Mouse (Mus musculus): Measurements from ENCODE around the gene Mrpl47. TPM values are rescaled to one million over a fixed set of nuclear protein-coding genes. Genes with fewer than 3 reads are reported as not detected.
A peak's percentile ranks its signal among the peaks of the same experiment; 100 is the strongest.
"Not testable (repeated sequence)": the region's sequence is repeated elsewhere in the genome, so short reads cannot be mapped to it uniquely, and the experiment has no call there.

Gene Mrpl47
- polyA plus RNA-seq, 1 experiment = 0.60 TPM

DNA sequence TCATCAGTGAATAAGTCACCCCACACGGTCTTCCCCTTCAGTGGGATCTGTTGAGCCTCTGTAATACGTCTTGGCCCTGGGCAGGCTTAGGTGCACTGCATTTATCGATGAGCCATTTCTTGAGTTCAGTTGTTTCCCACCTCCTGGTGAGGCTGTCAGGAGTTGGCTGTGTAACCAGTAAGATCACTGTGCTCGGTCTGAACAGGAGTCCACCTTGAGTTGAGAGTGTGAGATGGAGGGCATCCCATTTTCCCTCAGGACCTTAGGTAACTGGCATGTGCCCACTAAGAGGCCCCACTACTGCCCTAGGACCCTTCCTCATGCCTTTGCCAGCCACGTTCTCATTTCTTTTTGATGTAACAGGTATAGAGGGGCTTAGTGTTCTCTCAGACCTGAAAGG is 11.5 kb downstream of the Mrpl47 start:
- WGBS = 88% methylated on average over 5 of the region's 5 CpGs
- TF ChIP-seq CTCF (IDR thresholded peaks at IDR 0.05; ENCODE audit: extremely low read depth, insufficient read length, insufficient replicate concordance, low read depth, low read length) = no peak
- no peak for TF ChIP-seq POLR2A (IDR thresholded peaks at IDR 0.05; ENCODE audit: low read depth, low read length)

DNA sequence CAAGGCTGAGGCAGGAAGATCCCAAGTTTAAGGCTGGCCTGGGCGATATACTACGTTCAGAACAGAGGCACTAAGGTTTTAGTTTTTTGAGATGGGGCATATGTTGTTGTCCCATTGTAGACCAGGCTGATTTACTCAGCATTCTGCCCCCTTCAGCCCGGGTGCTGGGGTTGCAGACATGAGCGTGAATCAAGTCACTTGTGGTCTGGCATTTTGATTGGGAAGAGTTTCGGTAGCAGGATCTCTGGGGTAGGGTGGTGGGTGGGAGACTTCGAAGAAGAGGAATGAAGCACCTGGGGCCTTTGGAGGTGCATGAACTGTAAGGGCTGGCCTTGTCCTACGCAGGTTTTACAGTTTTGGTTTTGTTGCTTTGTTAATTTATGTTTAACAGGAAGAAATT is 13.2 kb downstream of the Mrpl47 start:
- no peak overlapping the region for H3K4me3 ChIP-seq (ENCODE audit: low read depth, low read length)
- no peaks in the 10 kb centered on the region for H3K4me1 ChIP-seq (ENCODE audit: control insufficient read depth, insufficient read depth, insufficient read length, low read length)
- peaks cover 66% of the 10 kb centered on the region for H3K36me3 ChIP-seq (ENCODE audit: control insufficient read depth, insufficient read depth, low read length)
- no peaks in the 10 kb centered on the region for H3K27me3 ChIP-seq (ENCODE audit: control insufficient read depth, insufficient read depth, low read length)
- no peak overlapping the region for H3K27ac ChIP-seq (ENCODE audit: insufficient read depth, low read depth, low read length)
- no peak for TF ChIP-seq CTCF (IDR thresholded peaks at IDR 0.05; ENCODE audit: extremely low read depth, insufficient read length, insufficient replicate concordance, low read depth, low read length)
- TF ChIP-seq POLR2A (IDR thresholded peaks at IDR 0.05; ENCODE audit: low read depth, low read length) = no peak
- 94% methylated on average over 7 of the region's 7 CpGs for whole genome bisulfite sequencing

More for the DNA sequence above, 11.5 kb downstream of the Mrpl47 start:
- Histone ChIP-seq H3K4me3 (ENCODE audit: low read depth, low read length) (no peak overlapping the region), H3K4me1 (ENCODE audit: control insufficient read depth, insufficient read depth, insufficient read length, low read length) (no peaks in the 10 kb centered on the region), H3K36me3 (ENCODE audit: control insufficient read depth, insufficient read depth, low read length) (peaks cover 71% of the 10 kb centered on the region), H3K27me3 (ENCODE audit: control insufficient read depth, insufficient read depth, low read length) (no peaks in the 10 kb centered on the region), H3K27ac (ENCODE audit: insufficient read depth, low read depth, low read length) (no peak overlapping the region)

DNA sequence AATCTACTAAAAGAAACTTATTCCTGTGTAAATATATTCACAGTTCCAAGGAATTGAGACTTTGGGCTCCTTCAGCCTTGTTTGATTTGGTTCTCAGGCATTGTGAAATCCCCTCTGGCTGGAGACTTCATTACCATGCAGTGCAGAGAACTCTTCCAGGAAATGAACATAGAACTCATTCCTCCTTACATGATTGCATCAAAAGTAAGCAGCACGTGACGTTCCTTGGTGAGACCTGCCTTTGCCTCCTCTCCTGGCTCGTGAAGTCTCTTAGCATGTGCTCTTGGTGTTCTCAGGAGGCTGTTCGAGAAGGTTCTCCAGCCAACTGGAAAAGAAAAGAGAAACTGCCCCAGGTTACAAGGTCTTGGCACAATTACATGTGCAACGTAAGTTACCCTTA is 19.1 kb downstream of the Mrpl47 start:
- Histone ChIP-seq H3K27ac (ENCODE audit: insufficient read depth, low read depth, low read length) (no peak overlapping the region), H3K4me1 (ENCODE audit: control insufficient read depth, insufficient read depth, insufficient read length, low read length) (no peaks in the 10 kb centered on the region), H3K36me3 (ENCODE audit: control insufficient read depth, insufficient read depth, low read length) (peaks cover 64% of the 10 kb centered on the region), H3K4me3 (ENCODE audit: low read depth, low read length) (no peak overlapping the region), H3K27me3 (ENCODE audit: control insufficient read depth, insufficient read depth, low read length) (no peaks in the 10 kb centered on the region)
- 90% methylated on average over 5 of the region's 5 CpGs for WGBS
- no peak for TF ChIP-seq POLR2A (IDR thresholded peaks at IDR 0.05; ENCODE audit: low read depth, low read length)
- TF ChIP-seq CTCF (IDR thresholded peaks at IDR 0.05; ENCODE audit: extremely low read depth, insufficient read length, insufficient replicate concordance, low read depth, low read length) = no peak

DNA sequence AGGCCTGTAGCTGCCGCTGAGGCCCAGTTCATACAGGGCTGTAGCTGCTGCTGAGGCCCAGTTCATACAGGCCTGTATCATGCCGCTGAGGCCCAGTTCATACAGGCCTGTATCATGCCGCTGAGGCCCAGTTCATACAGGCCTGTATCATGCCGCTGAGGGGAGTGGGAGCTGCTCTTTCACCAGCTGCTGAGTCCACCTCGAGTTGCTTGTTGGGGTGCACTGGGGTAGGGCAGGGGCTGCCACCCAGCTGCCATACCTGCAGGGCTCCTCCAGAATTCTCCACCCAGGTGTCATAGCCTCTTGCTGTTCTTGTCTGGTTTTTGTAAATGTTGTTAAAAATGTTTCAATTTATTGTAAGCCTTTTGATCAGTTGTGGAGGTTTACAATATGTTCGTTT is 20.0 kb downstream of the Mrpl47 start:
- 93% methylated on average over 6 of the region's 6 CpGs for WGBS

DNA sequence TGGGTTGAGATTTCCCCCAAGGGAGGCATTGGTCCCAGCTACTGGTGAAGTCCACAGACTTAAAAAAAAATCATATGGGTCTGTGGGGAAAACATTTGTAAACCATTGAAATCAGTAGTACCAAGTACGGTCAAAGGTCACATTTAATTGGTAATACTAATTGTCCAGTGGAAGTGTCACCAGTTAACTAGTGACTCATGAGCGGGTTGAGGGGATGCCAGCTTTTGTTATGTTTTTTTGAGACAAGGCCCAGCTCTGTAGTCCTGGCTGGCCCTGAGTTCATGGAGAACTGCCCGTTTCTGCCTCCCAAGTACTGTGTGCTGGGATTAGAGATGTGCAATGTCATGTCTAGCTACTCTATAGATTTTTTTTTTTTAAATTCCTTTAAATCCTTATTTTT is 23.7 kb downstream of the Mrpl47 start:
- peaks cover 52% of the 10 kb centered on the region for H3K36me3 ChIP-seq (ENCODE audit: control insufficient read depth, insufficient read depth, low read length)
- peaks cover 2% of the 10 kb centered on the region; the same call in 1 of the 2 replicates for H3K4me1 ChIP-seq (ENCODE audit: control insufficient read depth, insufficient read depth, insufficient read length, low read length)
- H3K27ac ChIP-seq (ENCODE audit: insufficient read depth, low read depth, low read length) = no peak overlapping the region
- TF ChIP-seq POLR2A (IDR thresholded peaks at IDR 0.05; ENCODE audit: low read depth, low read length) (no peak), CTCF (IDR thresholded peaks at IDR 0.05; ENCODE audit: extremely low read depth, insufficient read length, insufficient replicate concordance, low read depth, low read length) (no peak)
- no peaks in the 10 kb centered on the region for H3K27me3 ChIP-seq (ENCODE audit: control insufficient read depth, insufficient read depth, low read length)
- WGBS = 87% methylated on average over 3 of the region's 3 CpGs
- H3K4me3 ChIP-seq (ENCODE audit: low read depth, low read length) = no peak overlapping the region

More for the DNA sequence above, 20.0 kb downstream of the Mrpl47 start:
- H3K36me3 ChIP-seq (ENCODE audit: control insufficient read depth, insufficient read depth, low read length) = peaks cover 68% of the 10 kb centered on the region
- not testable (repeated sequence) for H3K27me3 ChIP-seq (ENCODE audit: control insufficient read depth, insufficient read depth, low read length); H3K4me1 ChIP-seq (ENCODE audit: control insufficient read depth, insufficient read depth, insufficient read length, low read length); H3K4me3 ChIP-seq (ENCODE audit: low read depth, low read length); H3K27ac ChIP-seq (ENCODE audit: insufficient read depth, low read depth, low read length)

DNA sequence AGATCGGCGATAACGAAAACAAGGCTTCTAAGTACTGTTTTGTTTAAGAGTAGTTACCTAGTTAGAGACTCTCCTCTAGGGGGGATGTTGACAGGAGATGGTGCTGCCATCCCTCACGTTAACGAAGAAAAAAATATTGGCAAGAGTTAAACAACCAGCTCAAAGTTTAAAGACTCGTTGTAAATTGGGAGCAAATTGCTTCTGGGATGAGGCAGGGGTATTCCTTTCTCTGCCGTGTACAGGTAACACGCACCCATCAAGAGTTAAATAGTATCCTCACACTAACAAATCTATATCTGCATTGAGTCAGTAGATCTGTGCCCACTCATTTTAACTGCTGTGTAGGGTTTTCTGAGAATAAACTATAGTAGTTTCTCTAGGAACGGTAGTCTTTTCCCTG is 28.0 kb downstream of the Mrpl47 start:
- TF ChIP-seq CTCF (IDR thresholded peaks at IDR 0.05; ENCODE audit: extremely low read depth, insufficient read length, insufficient replicate concordance, low read depth, low read length) (no peak), POLR2A (IDR thresholded peaks at IDR 0.05; ENCODE audit: low read depth, low read length) (no peak)
- Histone ChIP-seq H3K36me3 (ENCODE audit: control insufficient read depth, insufficient read depth, low read length) (peaks cover 17% of the 10 kb centered on the region), H3K27ac (ENCODE audit: insufficient read depth, low read depth, low read length) (no peak overlapping the region), H3K4me3 (ENCODE audit: low read depth, low read length) (peak overlapping the region; percentile 98), H3K4me1 (ENCODE audit: control insufficient read depth, insufficient read depth, insufficient read length, low read length) (peaks cover 2% of the 10 kb centered on the region; the same call in 1 of the 2 replicates), H3K27me3 (ENCODE audit: control insufficient read depth, insufficient read depth, low read length) (no peaks in the 10 kb centered on the region)
- 3% methylated on average over 9 of the region's 9 CpGs for WGBS

DNA sequence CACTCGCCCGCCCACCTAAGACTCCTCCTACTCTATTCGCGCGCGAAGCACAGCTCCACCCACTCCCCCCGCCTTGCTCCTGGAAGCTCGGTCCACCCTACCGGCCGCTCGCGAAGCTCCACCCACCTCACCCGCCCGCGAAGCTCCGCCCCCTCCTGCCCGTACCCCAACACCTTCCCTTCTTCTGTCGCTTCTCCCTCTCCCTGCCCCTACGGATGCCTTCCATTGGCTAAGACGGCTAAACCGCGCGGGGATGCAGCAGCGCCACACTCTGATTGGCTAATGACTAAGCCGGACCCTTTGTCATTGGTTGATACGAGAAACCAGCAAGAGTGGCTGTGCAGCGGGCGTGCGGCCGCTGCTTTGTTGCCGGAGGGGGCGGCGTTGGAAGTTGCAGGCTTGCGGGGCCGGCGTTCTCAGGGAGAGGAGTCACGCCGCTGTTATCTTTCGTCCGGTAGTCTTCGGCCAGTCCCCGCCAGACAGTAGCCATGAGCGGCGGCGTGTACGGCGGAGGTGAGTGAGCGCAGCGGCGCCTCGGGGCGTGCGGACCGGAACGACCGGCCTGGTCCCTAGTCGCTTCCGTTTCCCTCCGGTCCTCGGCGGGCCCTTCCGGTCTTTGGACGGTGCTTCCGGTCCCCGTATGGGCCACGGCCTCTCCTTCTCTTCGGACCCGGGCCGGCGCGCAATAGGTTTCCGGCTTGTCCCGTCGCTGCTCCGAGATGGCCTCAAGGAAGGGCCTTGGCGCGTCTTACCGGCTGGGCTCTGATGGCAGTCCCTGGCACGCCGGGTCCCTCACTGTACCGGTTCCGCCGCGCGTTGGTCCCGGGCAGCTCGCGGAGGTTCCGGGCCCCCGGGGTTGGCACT is 28.8 kb downstream of the Mrpl47 start:
- 0 out of 2 replicates have a peak, but pooled peaks have one; percentile 30 for TF ChIP-seq POLR2A (IDR thresholded peaks at IDR 0.05; ENCODE audit: low read depth, low read length)
- TF ChIP-seq CTCF (IDR thresholded peaks at IDR 0.05; ENCODE audit: extremely low read depth, insufficient read length, insufficient replicate concordance, low read depth, low read length) = 0 out of 2 replicates have a peak, but pooled peaks have one; percentile 20
- peaks cover 12% of the 10 kb centered on the region for H3K36me3 ChIP-seq (ENCODE audit: control insufficient read depth, insufficient read depth, low read length)
- peaks cover 2% of the 10 kb centered on the region; the same call in 1 of the 2 replicates for H3K4me1 ChIP-seq (ENCODE audit: control insufficient read depth, insufficient read depth, insufficient read length, low read length)
- peak overlapping the region; percentile 70 for H3K27ac ChIP-seq (ENCODE audit: insufficient read depth, low read depth, low read length)
- WGBS = under 1% methylated on average over 90 of the region's 90 CpGs
- no peaks in the 10 kb centered on the region for H3K27me3 ChIP-seq (ENCODE audit: control insufficient read depth, insufficient read depth, low read length)
- peak overlapping the region; percentile 98 for H3K4me3 ChIP-seq (ENCODE audit: low read depth, low read length)
